In the genomic region with DNA sequence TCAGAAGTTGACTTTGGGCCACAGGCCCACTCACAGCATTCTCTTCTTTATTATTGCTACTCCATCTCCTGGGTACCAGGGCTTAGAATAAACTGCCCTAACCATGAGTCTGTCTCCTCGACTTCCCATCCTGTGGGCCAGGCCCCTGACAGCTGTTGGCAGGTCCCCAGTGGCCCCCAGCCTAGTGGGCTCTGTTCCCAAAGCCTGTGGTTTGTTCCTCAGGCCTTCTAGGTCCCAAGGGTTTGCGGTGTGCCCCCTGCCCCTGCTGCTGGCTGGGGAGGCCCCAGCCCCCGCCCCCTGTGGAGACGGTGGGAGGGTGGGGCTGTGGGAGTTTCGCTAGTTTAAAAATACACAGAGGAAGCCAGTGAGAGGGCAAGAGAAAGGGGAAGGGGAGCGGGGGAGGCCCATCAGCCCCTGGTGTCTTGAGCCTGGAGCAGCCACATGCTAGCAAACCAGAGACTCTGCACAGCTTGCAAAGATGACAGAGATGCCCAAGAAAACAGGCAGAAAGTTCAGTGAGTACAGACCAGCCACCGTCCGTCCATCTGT, we compare ENCODE assay signal across 8 mouse cellular contexts. TPM values are rescaled to one million over a fixed set of nuclear protein-coding genes. Genes with fewer than 3 reads are reported as not detected.
DNase-seq lines count a peak whose midpoint lies in the region; ATAC-seq and TF ChIP-seq lines count a peak whose summit lies in the region.

A gene (plus strand): TSS at position 375 of the 549 bp plus-strand sequence.

- no peak for DNase-seq in gastrocnemius, postnatal 10 days
- DNase-seq in gastrocnemius, postnatal 25 days = no peak
- DNase-seq in c-Kit-positive CD71-negative TER-119-negative erythroid progenitor cells, embryonic 14.5 days (ENCODE audit: low read depth) = peak; percentile 44
- no peak for DNase-seq in heart, postnatal 0 days (ENCODE audit: low spot score)
- DNase-seq in layer of hippocampus, postnatal 10 days (ENCODE audit: low spot score in 2 of 2) = peak in 1 of 2 experiments; percentile 53
- peak; percentile 64 for DNase-seq in lung, postnatal 36 days
- peak; percentile 41 for DNase-seq in splenic B cell, adult 2 months (ENCODE audit: low read depth, low spot score)
- no peak for DNase-seq in embryo, embryonic 11 days

- H3K27ac ChIP-seq in heart, postnatal 0 days (ENCODE audit: low read depth) = peak within 1 kb of the TSS; percentile 56

- TF ChIP-seq EP300 in heart, postnatal 0 days (IDR thresholded peaks at IDR 0.05; ENCODE audit: low read depth) = no peak

- no peaks in the 10 kb centered on the region for H3K4me1 ChIP-seq in heart, postnatal 0 days (ENCODE audit: control insufficient read depth, insufficient read depth)

- ATAC-seq in heart, postnatal 0 days (ENCODE audit: insufficient read depth, low read depth) = no peak

- peak within 1 kb of the TSS; percentile 19; the same call in 1 of the 2 replicates for H3K4me3 ChIP-seq in heart, postnatal 0 days (ENCODE audit: low read depth, low read length)

- H3K4me2 ChIP-seq in heart, postnatal 0 days (ENCODE audit: low read depth, low read length) = peak within 1 kb of the TSS; percentile 46; the same call in 1 of the 2 replicates

- H3K36me3 ChIP-seq in heart, postnatal 0 days (replicated peaks; ENCODE audit: control insufficient read depth, insufficient read depth, low read length) = no peaks in the 10 kb centered on the region
- H3K36me3 ChIP-seq in splenic B cell, adult 2 months (ENCODE audit: control insufficient read depth, insufficient read depth, low read length, poor library complexity, severe bottlenecking) = peaks cover 4% of the 10 kb centered on the region

- H3K9me3 ChIP-seq in heart, postnatal 0 days (replicated peaks; ENCODE audit: control insufficient read depth, low read length) = no peaks in the 10 kb centered on the region

- no peak within 1 kb of the TSS for H3K9ac ChIP-seq in heart, postnatal 0 days (replicated peaks; ENCODE audit: low read depth, low read length)

- TF ChIP-seq CTCF in heart, postnatal 0 days (IDR thresholded peaks at IDR 0.05; ENCODE audit: low read depth) = no peak

- H3K27me3 ChIP-seq in heart, postnatal 0 days (ENCODE audit: control insufficient read depth, insufficient read depth, low read length) = no peaks in the 10 kb centered on the region
- no peaks in the 10 kb centered on the region for H3K27me3 ChIP-seq in splenic B cell, adult 2 months (ENCODE audit: control insufficient read depth, insufficient read depth, low read length, poor library complexity, severe bottlenecking)

- 24% methylated on average over 8 of the region's 8 CpGs for WGBS in heart, postnatal 0 days

RNA-seq across cellular contexts. Expression of the gene that starts here (rescaled TPM):
- total RNA-seq in gastrocnemius, postnatal 10 days (2021) = 10 to 100 TPM; 13.2 to 16.6 TPM
- 1 to 10 TPM; 4.2 to 8.4 TPM for total RNA-seq in gastrocnemius, postnatal 25 days (2021)
- total RNA-seq in heart, postnatal 0 days (2014; rRNA removed; ENCODE audit: low replicate concordance) = 17.0 and 26.2 TPM in 2 replicates
- 22.9 and 24.2 TPM in 2 replicates for polyA plus RNA-seq in heart, postnatal 0 days (2015; fragmentation: Nextera tagmentation; extraction: Ambion mirVana)
- total RNA-seq in layer of hippocampus, postnatal 10 days (2021) = 10 to 100 TPM; 34.7 to 40.3 TPM

Comparison
In these comparisons a context has a peak if more than half of its experiments do, and no peak if none do; other contexts are left out.
1. DNase-seq: peak in c-Kit-positive CD71-negative TER-119-negative erythroid progenitor cells, embryonic 14.5 days (single experiment), lung, postnatal 36 days (single experiment) and splenic B cell, adult 2 months (single experiment); none in gastrocnemius, postnatal 10 days (single experiment), gastrocnemius, postnatal 25 days (single experiment), heart, postnatal 0 days (single experiment) and embryo, embryonic 11 days (single experiment).